Mouse (Mus musculus) frontal cortex, postnatal 14 days (tissue): ENCODE data around the gene Fam196a.

Experiments
- DNase-seq, 2 experiments: peaks; one replicate each; pipeline ENCODE4 v3.0.0; 2022; ENCODE audit warnings: low spot score in 2 of 2

Gene Fam196a

DNA sequence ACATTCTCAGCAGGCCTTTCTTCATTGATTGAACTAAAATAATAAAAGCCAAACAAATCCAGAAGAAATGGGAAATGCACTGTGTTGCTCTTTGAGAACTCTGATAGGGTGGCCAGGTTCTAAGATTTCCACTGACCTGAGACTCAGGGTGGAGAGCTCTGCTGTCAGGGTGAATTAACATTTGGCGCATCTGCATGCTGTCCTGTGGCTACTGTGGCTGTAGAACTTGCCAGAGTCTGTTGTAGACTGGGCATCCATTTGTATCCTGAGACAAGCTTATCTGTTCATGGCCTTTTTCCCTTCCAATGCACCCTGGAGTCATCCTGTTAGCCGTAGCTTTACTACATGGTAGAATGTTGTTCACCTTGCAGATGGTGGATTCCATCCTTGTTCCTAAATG is 98.2 kb downstream of the Fam196a start:
- no peak for DNase-seq
